ENCODE assay signal across 8 mouse cellular contexts in genomic region chr17:51832421-51832875, GRCm38 (mm10). TPM values are rescaled to one million over a fixed set of nuclear protein-coding genes. Genes with fewer than 3 reads are reported as not detected.
DNase-seq lines count a peak whose midpoint lies in the region; ATAC-seq and TF ChIP-seq lines count a peak whose summit lies in the region.

No protein-coding gene starts in this region.

- H3K27ac ChIP-seq in heart, adult 2 months = no peak overlapping the region
- H3K27ac ChIP-seq in heart, embryonic 11.5 days (ENCODE audit: low read depth, low read length) = no peak overlapping the region

- H3K36me3 ChIP-seq in heart, adult 2 months (ENCODE audit: control insufficient read depth, insufficient read depth, low read length) = no peaks in the 10 kb centered on the region
- no peaks in the 10 kb centered on the region for H3K36me3 ChIP-seq in heart, embryonic 11.5 days (ENCODE audit: control insufficient read depth, insufficient read depth, low read length)
- H3K36me3 ChIP-seq in megakaryocyte, embryonic 14.5 days (replicated peaks; ENCODE audit: low read length) = no peaks in the 10 kb centered on the region

- under 1% methylated on average over 45 of the region's 66 CpGs for WGBS in heart, adult 2 months
- under 1% methylated on average over 33 of the region's 66 CpGs for WGBS in heart, embryonic 11.5 days (ENCODE audit: insufficient replicate concordance)

- ATAC-seq in heart, embryonic 11.5 days (replicated peaks; ENCODE audit: insufficient number of reproducible peaks, low FRiP score, low TSS enrichment) = peak; percentile 46; the same call in 1 of the 2 replicates

- no peaks in the 10 kb centered on the region for H3K4me1 ChIP-seq in heart, adult 2 months (ENCODE audit: control insufficient read depth, insufficient read depth, low read length)
- peaks cover 12% of the 10 kb centered on the region; the same call in 1 of the 2 replicates for H3K4me1 ChIP-seq in heart, embryonic 11.5 days (ENCODE audit: control insufficient read depth, insufficient read depth, low read length)
- peaks cover 22% of the 10 kb centered on the region for H3K4me1 ChIP-seq in megakaryocyte, embryonic 14.5 days

- peaks cover 19% of the 10 kb centered on the region for H3K27me3 ChIP-seq in heart, adult 2 months (ENCODE audit: control insufficient read depth, insufficient read depth, low read length)
- peaks cover 58% of the 10 kb centered on the region for H3K27me3 ChIP-seq in heart, embryonic 11.5 days (ENCODE audit: control insufficient read depth, insufficient read depth, low read length)
- H3K27me3 ChIP-seq in megakaryocyte, embryonic 14.5 days (replicated peaks) = peaks cover 72% of the 10 kb centered on the region

- no peaks in the 10 kb centered on the region for H3K9me3 ChIP-seq in heart, embryonic 11.5 days (replicated peaks; ENCODE audit: control insufficient read depth, low read length)
- H3K9me3 ChIP-seq in megakaryocyte, embryonic 14.5 days = no peaks in the 10 kb centered on the region

- H3K4me3 ChIP-seq in heart, adult 2 months = peak overlapping the region; percentile 62
- peak overlapping the region; percentile 77 for H3K4me3 ChIP-seq in heart, embryonic 11.5 days (ENCODE audit: low read depth, low read length)
- peak overlapping the region; percentile 92 for H3K4me3 ChIP-seq in megakaryocyte, embryonic 14.5 days (replicated peaks)

- no peak for TF ChIP-seq EP300 in heart, adult 2 months (IDR thresholded peaks at IDR 0.05; ENCODE audit: insufficient read depth, low read depth, low read length)

- H3K79me2 ChIP-seq in heart, adult 2 months (replicated peaks; ENCODE audit: control insufficient read depth, insufficient read depth, low read length) = no peaks in the 10 kb centered on the region

- no peak for TF ChIP-seq CTCF in heart, adult 2 months (IDR thresholded peaks at IDR 0.05)

- no peak for TF ChIP-seq POLR2A in heart, adult 2 months (IDR thresholded peaks at IDR 0.05; ENCODE audit: insufficient read depth, low read depth, low read length)

- H3K4me2 ChIP-seq in heart, embryonic 11.5 days = peak overlapping the region; percentile 100

- H3K9ac ChIP-seq in heart, adult 2 months (ENCODE audit: low read depth, low read length) = peak overlapping the region; percentile 72
- peak overlapping the region; percentile 59; the same call in 1 of the 2 replicates for H3K9ac ChIP-seq in heart, embryonic 11.5 days (ENCODE audit: low read depth, low read length)

- intact Hi-C loops in heart, adult 2 months (cut with DNase I) = loop anchor here (2.0 to 5.0 kb wide), 2 partner anchors 22 to 1020 kb away; no protein-coding TSS in a partner anchor

- DNase-seq in heart, adult 2 months = peak; percentile 52 to 63
- no peak for DNase-seq in heart, adult 8-10 months (ENCODE audit: low spot score)
- DNase-seq in ZHBTc4 (ENCODE audit: low read depth, low spot score) = peak; percentile 62
- peak; percentile 17 for DNase-seq in kidney, postnatal 14 days
- peak; percentile 22 for DNase-seq in spleen, adult 12 weeks (ENCODE audit: low spot score)
- no peak for DNase-seq in layer of hippocampus, adult 18-20 months (ENCODE audit: low spot score in 2 of 2)

RNA-seq across cellular contexts. Expression of gene Satb1, which starts 0.6 kb away (rescaled TPM):
- 10 to 100 TPM; 20.1 to 25.4 TPM for total RNA-seq in heart, adult 2 months (2021)
- 10.9 and 18.4 TPM in 2 replicates for polyA plus RNA-seq in heart, adult 2 months (2012; rRNA removed)
- total RNA-seq in heart, adult 8-10 months (2022) = 10 to 100 TPM; 24.0 to 29.1 (median 26.7) TPM
- 10.2 and 10.7 TPM in 2 replicates for polyA plus RNA-seq in heart, embryonic 11.5 days (2014; fragmentation: Nextera tagmentation; extraction: Ambion mirVana)
- polyA plus RNA-seq in megakaryocyte, embryonic 14.5 days (2012; ENCODE audit: insufficient read depth, low replicate concordance) = 0.46 and 0.52 TPM in 2 replicates
- total RNA-seq in layer of hippocampus, adult 18-20 months (2021) = 10 to 100 TPM; 67.6 to 74.5 TPM

Comparison
In these comparisons a context has a peak if more than half of its experiments do, and no peak if none do; other contexts are left out.
1. DNase-seq: peak in heart, adult 2 months (2 of 2), ZHBTc4 (single experiment), kidney, postnatal 14 days (single experiment) and spleen, adult 12 weeks (single experiment); none in heart, adult 8-10 months (single experiment) and layer of hippocampus, adult 18-20 months (0 of 2).
2. Peak in every context shown above with its lines, with median percentiles within 50 percentile points of each other: H3K4me3 ChIP-seq.